Mouse (Mus musculus): ENCODE measurements around the gene Parp16. TPM values are rescaled to one million over a fixed set of nuclear protein-coding genes. Genes with fewer than 3 reads are reported as not detected.

Gene Parp16
- polyA plus RNA-seq, 1 experiment from 2014 or later: 8.1 TPM

GRCm38 (mm10) chr9:65164870-65165269, 30.3 kb upstream of the Parp16 start:
- 30% methylated on average over 1 of the region's 1 CpGs for WGBS
- H3K4me2 ChIP-seq: no peak overlapping the region
- peaks cover 25% of the 10 kb centered on the region for H3K4me1 ChIP-seq (replicated peaks)
- no peaks in the 10 kb centered on the region for H3K9me3 ChIP-seq
- H3K27me3 ChIP-seq: no peaks in the 10 kb centered on the region
- H3K27ac ChIP-seq (replicated peaks): no peak overlapping the region
- ATAC-seq (ENCODE audit: low FRiP score, low read depth): no peak
- H3K36me3 ChIP-seq: no peaks in the 10 kb centered on the region
- no peak overlapping the region for H3K9ac ChIP-seq
- H3K4me3 ChIP-seq: no peak overlapping the region

DNA sequence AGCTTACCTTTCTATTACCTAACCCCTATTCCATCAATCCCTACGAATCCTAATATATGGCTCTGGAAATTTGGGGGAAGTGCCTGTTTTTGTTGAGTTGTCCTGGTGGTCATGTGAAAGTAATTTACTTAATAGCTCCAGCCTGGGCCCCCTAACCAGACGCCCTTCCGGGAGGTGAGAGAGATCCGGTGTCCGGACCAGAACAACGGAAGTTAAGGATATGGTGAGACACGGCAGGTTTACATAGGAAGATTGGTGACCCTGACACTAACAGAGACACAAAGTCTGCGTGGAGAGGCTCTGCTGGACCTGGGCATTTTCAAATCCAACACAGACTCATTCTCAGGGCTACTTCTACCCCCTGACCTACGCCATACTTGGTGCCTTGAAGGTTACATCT, 28.8 kb upstream of the Parp16 start:
- no peak overlapping the region for H3K27ac ChIP-seq (replicated peaks)
- no peak overlapping the region for H3K9ac ChIP-seq
- 77% methylated on average over 9 of the region's 9 CpGs for WGBS
- H3K9me3 ChIP-seq: no peaks in the 10 kb centered on the region
- H3K4me2 ChIP-seq: no peak overlapping the region
- H3K27me3 ChIP-seq: no peaks in the 10 kb centered on the region
- H3K4me3 ChIP-seq: no peak overlapping the region
- ATAC-seq (ENCODE audit: low FRiP score, low read depth): no peak
- no peaks in the 10 kb centered on the region for H3K36me3 ChIP-seq
- H3K4me1 ChIP-seq (replicated peaks): peaks cover 19% of the 10 kb centered on the region

- Histone ChIP-seq H3K9ac (no peak overlapping the region), H3K4me2 (no peak overlapping the region), H3K27ac (replicated peaks) (peak overlapping the region; percentile 53; the same call in 1 of the 2 replicates), H3K36me3 (no peaks in the 10 kb centered on the region), H3K9me3 (no peaks in the 10 kb centered on the region), H3K4me1 (replicated peaks) (peaks cover under 1% of the 10 kb centered on the region; the same call in 1 of the 2 replicates), H3K27me3 (no peaks in the 10 kb centered on the region), H3K4me3 (no peak overlapping the region)
- WGBS: 57% methylated on average over 6 of the region's 6 CpGs
- ATAC-seq (ENCODE audit: low FRiP score, low read depth): no peak
Measured at GRCm38 (mm10) chr9:65168534-65168933, 26.6 kb upstream of the Parp16 start.

- no peaks in the 10 kb centered on the region for H3K36me3 ChIP-seq
- WGBS: 41% methylated on average over 4 of the region's 4 CpGs
- no peak for ATAC-seq (ENCODE audit: low FRiP score, low read depth)
- no peak overlapping the region for H3K4me3 ChIP-seq
- H3K9me3 ChIP-seq: no peaks in the 10 kb centered on the region
- H3K9ac ChIP-seq: no peak overlapping the region
- H3K27me3 ChIP-seq: no peaks in the 10 kb centered on the region
- H3K4me1 ChIP-seq (replicated peaks): no peaks in the 10 kb centered on the region; the same call in 1 of the 2 replicates
- no peak overlapping the region for H3K4me2 ChIP-seq
- H3K27ac ChIP-seq (replicated peaks): peak overlapping the region; percentile 53; the same call in 1 of the 2 replicates
Measured at GRCm38 (mm10) chr9:65168952-65169351, 26.2 kb upstream of the Parp16 start.

DNA sequence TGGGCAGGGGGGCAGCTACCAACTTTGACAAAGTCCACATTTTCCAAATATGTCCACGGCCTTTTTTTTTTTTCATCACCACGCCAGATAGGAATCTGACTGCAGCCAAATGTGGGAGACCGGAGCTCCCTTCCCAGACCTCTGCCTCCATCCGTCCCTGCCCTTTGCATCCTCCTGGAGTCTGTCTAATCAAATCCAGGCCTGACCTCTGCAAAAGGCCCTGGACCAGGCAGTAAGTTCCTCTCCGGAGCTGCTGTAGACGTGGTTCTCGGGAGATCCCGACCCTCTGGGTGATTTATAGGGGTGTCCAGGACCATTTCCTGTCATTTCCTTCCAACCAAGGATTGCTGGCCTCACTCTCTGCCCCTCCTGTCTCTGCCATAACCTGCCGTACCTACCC, 22.5 kb upstream of the Parp16 start:
- H3K4me2 ChIP-seq: no peak overlapping the region
- H3K9me3 ChIP-seq: no peaks in the 10 kb centered on the region
- H3K4me1 ChIP-seq (replicated peaks): peaks cover 28% of the 10 kb centered on the region
- no peak overlapping the region for H3K27ac ChIP-seq (replicated peaks)
- no peak overlapping the region for H3K9ac ChIP-seq
- WGBS: 75% methylated on average over 9 of the region's 9 CpGs
- H3K4me3 ChIP-seq: no peak overlapping the region
- H3K36me3 ChIP-seq: no peaks in the 10 kb centered on the region
- H3K27me3 ChIP-seq: no peaks in the 10 kb centered on the region
- no peak for ATAC-seq (ENCODE audit: low FRiP score, low read depth)

- no peak overlapping the region for H3K9ac ChIP-seq
- no peaks in the 10 kb centered on the region for H3K27me3 ChIP-seq
- H3K4me2 ChIP-seq: no peak overlapping the region
- no peaks in the 10 kb centered on the region for H3K9me3 ChIP-seq
- ATAC-seq (ENCODE audit: low FRiP score, low read depth): peak; percentile 24; the same call in 1 of the 2 replicates
- no peaks in the 10 kb centered on the region for H3K36me3 ChIP-seq
- peaks cover 55% of the 10 kb centered on the region for H3K4me1 ChIP-seq (replicated peaks)
- peak overlapping the region; percentile 71 for H3K27ac ChIP-seq (replicated peaks)
- H3K4me3 ChIP-seq: no peak overlapping the region
- WGBS: 10% methylated on average over 5 of the region's 5 CpGs
Measured at GRCm38 (mm10) chr9:65175234-65175938, 19.8 kb upstream of the Parp16 start.

- WGBS: 14% methylated on average over 9 of the region's 9 CpGs
- no peaks in the 10 kb centered on the region for H3K27me3 ChIP-seq
- no peak overlapping the region for H3K9ac ChIP-seq
- H3K36me3 ChIP-seq: no peaks in the 10 kb centered on the region
- H3K4me1 ChIP-seq (replicated peaks): peaks cover 63% of the 10 kb centered on the region
- H3K4me2 ChIP-seq: no peak overlapping the region
- peak; percentile 55 for ATAC-seq (ENCODE audit: low FRiP score, low read depth)
- H3K4me3 ChIP-seq: no peak overlapping the region
- no peaks in the 10 kb centered on the region for H3K9me3 ChIP-seq
- H3K27ac ChIP-seq (replicated peaks): peak overlapping the region; percentile 71
Measured at GRCm38 (mm10) chr9:65175939-65176871, 18.9 kb upstream of the Parp16 start.

- peaks cover 66% of the 10 kb centered on the region for H3K4me1 ChIP-seq (replicated peaks)
- H3K9me3 ChIP-seq: no peaks in the 10 kb centered on the region
- H3K4me2 ChIP-seq: no peak overlapping the region
- no peak overlapping the region for H3K9ac ChIP-seq
- peak overlapping the region; percentile 48; the same call in 1 of the 2 replicates for H3K27ac ChIP-seq (replicated peaks)
- ATAC-seq (ENCODE audit: low FRiP score, low read depth): no peak
- H3K36me3 ChIP-seq: peaks cover 6% of the 10 kb centered on the region; the same call in 1 of the 2 replicates
- H3K4me3 ChIP-seq: no peak overlapping the region
- 51% methylated on average over 3 of the region's 3 CpGs for WGBS
- no peaks in the 10 kb centered on the region for H3K27me3 ChIP-seq
Measured at GRCm38 (mm10) chr9:65177497-65177896, 17.7 kb upstream of the Parp16 start.

DNA sequence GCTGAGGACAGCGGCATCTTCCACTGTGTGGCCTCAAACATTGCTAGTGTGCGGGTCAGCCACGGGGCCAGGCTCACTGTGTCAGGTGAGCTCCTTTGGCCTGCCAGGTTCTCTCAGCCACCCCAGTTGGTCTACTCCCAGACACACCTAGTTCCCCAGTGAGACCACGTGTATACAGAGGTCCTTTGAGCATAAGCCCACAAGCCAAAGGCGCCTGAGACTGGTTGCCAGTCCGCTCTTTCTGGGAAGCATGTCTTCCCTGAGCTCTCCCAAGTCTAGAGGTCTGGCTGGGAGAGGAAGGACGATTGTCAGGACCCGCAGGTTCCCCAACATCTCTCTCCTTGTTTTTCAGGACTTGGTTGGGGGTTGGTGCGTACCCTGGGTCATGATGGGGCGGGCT, 17.2 kb upstream of the Parp16 start:
- Histone ChIP-seq H3K9ac (no peak overlapping the region), H3K4me2 (no peak overlapping the region), H3K27ac (replicated peaks) (peak overlapping the region; percentile 48; the same call in 1 of the 2 replicates), H3K4me1 (replicated peaks) (peaks cover 66% of the 10 kb centered on the region), H3K27me3 (no peaks in the 10 kb centered on the region), H3K9me3 (no peaks in the 10 kb centered on the region), H3K4me3 (no peak overlapping the region), H3K36me3 (peaks cover 9% of the 10 kb centered on the region; the same call in 1 of the 2 replicates)
- no peak for ATAC-seq (ENCODE audit: low FRiP score, low read depth)
- 36% methylated on average over 10 of the region's 10 CpGs for WGBS

GRCm38 (mm10) chr9:65178336-65179213, 16.6 kb upstream of the Parp16 start:
- H3K4me3 ChIP-seq: no peak overlapping the region
- peak overlapping the region; percentile 31 for H3K4me2 ChIP-seq
- no peaks in the 10 kb centered on the region for H3K9me3 ChIP-seq
- 10% methylated on average over 22 of the region's 22 CpGs for WGBS
- H3K9ac ChIP-seq: no peak overlapping the region
- peak; percentile 73 for ATAC-seq (ENCODE audit: low FRiP score, low read depth)
- peak overlapping the region; percentile 48 for H3K27ac ChIP-seq (replicated peaks)
- no peaks in the 10 kb centered on the region for H3K27me3 ChIP-seq
- H3K36me3 ChIP-seq: peaks cover 12% of the 10 kb centered on the region; the same call in 1 of the 2 replicates
- H3K4me1 ChIP-seq (replicated peaks): peaks cover 66% of the 10 kb centered on the region

DNA sequence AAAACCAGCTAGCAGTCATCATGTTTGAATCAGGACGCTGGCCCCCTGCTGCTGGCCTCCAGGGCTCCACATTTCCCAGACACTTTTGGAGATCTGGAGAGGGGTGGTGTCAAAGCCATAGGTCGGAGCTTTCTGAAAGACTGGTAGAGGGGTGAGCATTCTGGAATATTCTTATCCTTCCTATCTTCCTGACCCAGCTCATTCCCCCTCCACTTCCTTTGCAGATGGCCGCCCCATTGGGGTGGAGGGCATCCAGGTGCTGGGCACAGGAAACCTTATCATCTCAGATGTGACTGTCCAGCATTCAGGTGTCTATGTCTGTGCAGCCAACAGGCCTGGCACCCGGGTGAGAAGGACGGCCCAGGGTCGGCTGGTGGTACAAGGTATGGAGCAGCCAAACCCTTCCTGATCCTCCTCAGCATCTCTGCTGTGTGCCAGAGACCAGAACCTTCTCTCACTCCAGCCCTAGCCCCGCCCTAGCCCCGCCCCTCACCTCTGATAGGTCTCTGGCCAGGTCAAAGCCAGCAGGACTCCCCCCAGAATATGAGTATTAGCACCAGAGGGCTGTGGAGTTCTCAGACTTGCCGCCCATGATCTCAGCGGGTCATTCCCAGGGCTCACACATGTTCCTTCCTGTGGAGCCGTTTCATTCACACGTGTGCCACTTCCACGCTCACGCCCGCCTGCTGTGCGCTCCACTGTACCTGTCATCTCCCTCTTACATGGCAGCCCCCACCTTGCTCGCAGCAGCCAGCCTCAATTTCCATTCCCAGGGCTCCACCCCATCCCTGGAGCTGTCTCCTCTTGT, 15.1 kb upstream of the Parp16 start:
- H3K9me3 ChIP-seq: no peaks in the 10 kb centered on the region
- 21% methylated on average over 17 of the region's 17 CpGs for WGBS
- peak overlapping the region; percentile 31 for H3K4me2 ChIP-seq
- peaks cover 65% of the 10 kb centered on the region for H3K4me1 ChIP-seq (replicated peaks)
- no peaks in the 10 kb centered on the region for H3K27me3 ChIP-seq
- peaks cover 18% of the 10 kb centered on the region; the same call in 1 of the 2 replicates for H3K36me3 ChIP-seq
- H3K4me3 ChIP-seq: no peak overlapping the region
- no peak overlapping the region for H3K9ac ChIP-seq
- no peak for ATAC-seq (ENCODE audit: low FRiP score, low read depth)
- H3K27ac ChIP-seq (replicated peaks): peak overlapping the region; percentile 48; the same call in 1 of the 2 replicates
